Mouse (Mus musculus): ENCODE data around the gene Samd13.

The Samd13 gene

GRCm38 (mm10) chr3:146611821-146612220 is 73.6 kb downstream of the Samd13 start:
- DNase-seq, result no peak

GRCm38 (mm10) chr3:146611261-146611660 is 74.1 kb downstream of the Samd13 start:
- DNase-seq, result no peak

- no peak for DNase-seq
Measured at GRCm38 (mm10) chr3:146610322-146610721, 75.1 kb downstream of the Samd13 start.

- DNase-seq, result no peak
Measured at GRCm38 (mm10) chr3:146607368-146607767, 78.0 kb downstream of the Samd13 start.

- no peak for DNase-seq
Measured at GRCm38 (mm10) chr3:146604647-146605046, 80.7 kb downstream of the Samd13 start.

- DNase-seq, result no peak
Measured at GRCm38 (mm10) chr3:146602531-146602930, 82.9 kb downstream of the Samd13 start.

- no peak for DNase-seq
Measured at GRCm38 (mm10) chr3:146601205-146601604, 84.2 kb downstream of the Samd13 start.

- DNase-seq, result no peak
Measured at GRCm38 (mm10) chr3:146599198-146599900, 86.0 kb downstream of the Samd13 start.

GRCm38 (mm10) chr3:146598411-146598810 is 87.0 kb downstream of the Samd13 start:
- DNase-seq, result no peak

GRCm38 (mm10) chr3:146596864-146597263 is 88.5 kb downstream of the Samd13 start:
- no peak for DNase-seq

GRCm38 (mm10) chr3:146596387-146596786 is 89.0 kb downstream of the Samd13 start:
- DNase-seq, result no peak

GRCm38 (mm10) chr3:146595440-146595839 is 90.0 kb downstream of the Samd13 start:
- no peak for DNase-seq

Data from retina, postnatal 1 day (tissue).